Mouse (Mus musculus) induced T-regulatory cell, adult 2 months (primary cell): ENCODE data around the gene Mtf1.
A peak's percentile ranks its signal among the peaks of the same experiment; 100 is the strongest.

Source experiments
- DNase-seq: peaks from one replicate; pipeline ENCODE4 v3.0.0-alpha.2; 2012; ENCODE audit warnings: low read depth

The Mtf1 gene

GRCm38 (mm10) chr4:124801552-124802308, at the start of gene Mtf1:
Gene Mtf1, plus strand, starts transcription at chr4:124802104.
- peak; percentile 94 for DNase-seq

GRCm38 (mm10) chr4:124752281-124753199, 49.4 kb upstream of the Mtf1 start:
- DNase-seq = peak; percentile 81

GRCm38 (mm10) chr4:124755526-124755925, 46.4 kb upstream of the Mtf1 start:
- peak; percentile 59 for DNase-seq

- no peak for DNase-seq
These were observed 42.5 kb upstream of the Mtf1 start for GRCm38 (mm10) chr4:124759305-124759811.

GRCm38 (mm10) chr4:124761201-124761600, 40.7 kb upstream of the Mtf1 start:
- DNase-seq = no peak

- DNase-seq = no peak
These were observed 38.9 kb upstream of the Mtf1 start for GRCm38 (mm10) chr4:124762858-124763452.

- no peak for DNase-seq
These were observed 35.9 kb upstream of the Mtf1 start for GRCm38 (mm10) chr4:124765802-124766565.

GRCm38 (mm10) chr4:124766566-124766940, 35.4 kb upstream of the Mtf1 start:
- no peak for DNase-seq

- DNase-seq = peak; percentile 33
These were observed 32.8 kb upstream of the Mtf1 start for GRCm38 (mm10) chr4:124768963-124769591.

GRCm38 (mm10) chr4:124770624-124771023, 31.3 kb upstream of the Mtf1 start:
- DNase-seq = peak; percentile 18

GRCm38 (mm10) chr4:124772125-124772524, 29.8 kb upstream of the Mtf1 start:
- no peak for DNase-seq

GRCm38 (mm10) chr4:124773449-124773848, 28.5 kb upstream of the Mtf1 start:
- no peak for DNase-seq

- no peak for DNase-seq
These were observed 27.9 kb upstream of the Mtf1 start for GRCm38 (mm10) chr4:124773995-124774394.

- no peak for DNase-seq
These were observed 27.5 kb upstream of the Mtf1 start for GRCm38 (mm10) chr4:124774429-124774828.

GRCm38 (mm10) chr4:124781361-124781760, 20.5 kb upstream of the Mtf1 start:
- DNase-seq = no peak

- no peak for DNase-seq
These were observed 19.5 kb upstream of the Mtf1 start for GRCm38 (mm10) chr4:124782395-124782794.

GRCm38 (mm10) chr4:124783937-124784336, 18.0 kb upstream of the Mtf1 start:
- no peak for DNase-seq

GRCm38 (mm10) chr4:124790013-124790412, 11.9 kb upstream of the Mtf1 start:
- DNase-seq = no peak

- DNase-seq = no peak
These were observed 9.8 kb upstream of the Mtf1 start for GRCm38 (mm10) chr4:124792114-124792513.

- no peak for DNase-seq
These were observed 5.8 kb upstream of the Mtf1 start for GRCm38 (mm10) chr4:124796141-124796540.

GRCm38 (mm10) chr4:124796913-124797312, 5.0 kb upstream of the Mtf1 start:
- DNase-seq = no peak
